Mouse (Mus musculus): Measurements from ENCODE around the gene Snap47. TPM values are rescaled to one million over a fixed set of nuclear protein-coding genes. Genes with fewer than 3 reads are reported as not detected.
"Not testable (repeated sequence)": the region's sequence is repeated elsewhere in the genome, so short reads cannot be mapped to it uniquely, and the experiment has no call there.

The Snap47 gene
- polyA plus RNA-seq, 1 experiment: 389 TPM

DNA sequence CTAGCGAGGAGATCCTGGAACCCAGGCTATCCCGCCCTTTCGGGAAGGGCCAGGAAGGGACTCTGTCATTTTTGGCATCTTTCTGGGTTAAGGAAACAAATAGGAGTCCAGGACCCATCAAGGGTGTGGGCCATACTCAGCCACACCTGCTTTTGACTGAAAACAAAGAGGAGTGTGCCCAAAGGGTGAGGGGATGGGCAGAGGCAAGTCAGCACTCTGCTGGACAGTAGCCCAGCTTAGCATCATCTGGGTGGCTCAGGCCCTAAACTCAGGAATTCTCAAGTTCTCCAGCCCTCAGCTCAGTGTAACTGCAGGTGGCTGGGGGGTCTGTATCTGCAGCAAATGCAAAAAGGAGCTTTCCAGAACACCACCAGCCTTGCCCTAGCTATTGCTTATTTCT is 73.0 kb downstream of the Snap47 start:
- DNase-seq (ENCODE audit: extremely low spot score in 1 of 2, low spot score in 1 of 2): no peak

DNA sequence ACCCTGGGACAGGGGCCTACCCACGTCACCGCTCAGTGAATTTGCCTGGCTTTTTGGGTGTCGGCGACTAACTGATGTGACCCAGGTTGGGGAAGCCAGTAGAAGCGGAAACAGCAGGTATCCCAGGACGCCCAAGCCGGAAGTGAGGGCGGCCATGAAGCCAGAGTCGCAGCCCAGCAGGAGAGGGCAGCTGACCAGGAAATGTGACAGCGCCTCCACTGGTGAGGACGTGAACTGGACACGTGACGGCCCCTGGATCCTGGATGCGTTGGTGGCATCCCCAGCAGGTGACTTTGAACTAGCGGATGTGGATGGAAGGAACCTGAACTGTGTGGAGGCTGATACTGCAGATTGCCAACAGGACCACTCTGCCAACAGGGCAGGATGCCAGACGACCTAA is 75.5 kb downstream of the Snap47 start, which contains the start of gene Prss38:
Gene Prss38 (minus strand): TSS at position 183 of the 400 bp plus-strand sequence.
- DNase-seq (ENCODE audit: extremely low spot score in 1 of 2, low spot score in 1 of 2): no peak

GRCm38 (mm10) chr11:59369848-59370247 is 81.1 kb downstream of the Snap47 start:
- no peak for DNase-seq (ENCODE audit: extremely low spot score in 1 of 2, low spot score in 1 of 2)

DNA sequence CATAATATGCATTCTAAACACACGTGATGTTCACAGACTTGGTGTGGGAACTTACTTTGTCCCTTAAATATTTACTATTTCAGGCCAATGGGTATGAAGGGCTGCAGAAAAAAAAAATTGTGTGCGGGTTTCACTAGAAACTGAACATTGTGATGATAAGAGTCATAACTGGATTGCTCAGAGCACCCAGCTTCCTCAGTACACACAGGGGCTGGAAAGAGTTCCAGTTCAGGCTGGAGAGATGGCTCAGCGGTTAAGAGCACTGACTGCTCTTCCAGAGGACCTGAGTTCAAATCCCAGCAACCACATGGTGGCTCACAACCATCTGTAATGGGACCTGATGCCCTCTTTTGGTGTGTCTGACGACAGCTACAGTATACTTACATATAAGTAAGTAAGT is 83.0 kb downstream of the Snap47 start:
- not testable (repeated sequence) for DNase-seq (ENCODE audit: extremely low spot score in 1 of 2, low spot score in 1 of 2)

DNA sequence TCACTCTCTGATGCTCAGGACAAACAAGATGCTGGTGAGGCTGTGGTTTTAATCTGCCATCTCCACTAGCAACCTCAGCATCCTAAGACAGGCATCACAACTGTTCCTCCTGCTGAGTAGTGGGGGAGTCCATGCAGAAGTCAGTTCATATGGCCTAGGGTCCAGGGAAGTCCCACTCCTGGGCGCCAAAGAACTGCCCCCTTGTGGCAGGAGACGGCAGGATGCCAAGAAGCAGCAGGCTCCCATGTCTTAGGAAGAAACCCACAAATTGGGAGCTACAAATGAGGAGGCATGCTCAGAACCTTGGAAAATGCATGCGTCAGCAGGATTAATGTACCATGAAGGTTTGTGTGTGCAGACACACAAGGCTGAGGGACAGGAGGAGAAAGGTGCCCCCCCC is 84.4 kb downstream of the Snap47 start:
- no peak for DNase-seq (ENCODE audit: extremely low spot score in 1 of 2, low spot score in 1 of 2)

GRCm38 (mm10) chr11:59366031-59366430 is 85.0 kb downstream of the Snap47 start:
- no peak for DNase-seq (ENCODE audit: extremely low spot score in 1 of 2, low spot score in 1 of 2)

- no peak for DNase-seq (ENCODE audit: extremely low spot score in 1 of 2, low spot score in 1 of 2)
Measured at GRCm38 (mm10) chr11:59364417-59364816, 86.6 kb downstream of the Snap47 start.

DNA sequence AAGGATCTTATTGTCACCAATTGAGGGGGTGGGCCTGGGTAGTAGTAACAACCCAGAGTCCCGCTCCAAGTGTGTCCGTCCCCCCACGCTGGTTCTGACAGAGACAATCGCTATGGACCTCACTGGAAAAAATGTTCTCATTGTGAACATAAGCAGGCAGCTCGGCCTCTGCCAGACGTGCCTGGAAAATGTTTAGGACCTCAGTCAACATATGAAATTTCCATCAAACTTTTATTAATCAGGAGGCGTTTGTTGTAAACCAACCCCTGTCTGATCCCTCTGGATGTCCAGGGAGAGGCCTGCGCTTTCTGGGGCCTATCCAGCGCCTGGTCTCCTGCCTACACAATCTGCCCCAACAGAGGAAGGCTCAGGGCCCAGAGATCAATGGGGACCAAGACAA is 87.0 kb downstream of the Snap47 start:
- DNase-seq (ENCODE audit: extremely low spot score in 1 of 2, low spot score in 1 of 2): no peak

GRCm38 (mm10) chr11:59361291-59361690 is 89.7 kb downstream of the Snap47 start:
- DNase-seq (ENCODE audit: extremely low spot score in 1 of 2, low spot score in 1 of 2): no peak

Other genes with a start within 250 kb of the Snap47 start
- 48.7 and 58.2 TPM in 2 replicates for gene Mrpl55, start 248.7 kb downstream of the Snap47 start, polyA plus RNA-seq (2012; rRNA removed)
- 33.2 and 35.6 TPM in 2 replicates for gene 2310033P09Rik, start 242.9 kb downstream of the Snap47 start, polyA plus RNA-seq (2012; rRNA removed)
- gene Arf1, start 222.9 kb downstream of the Snap47 start, polyA plus RNA-seq (2012; rRNA removed): 593 and 603 TPM in 2 replicates
- 0.04 TPM in 1 of 2 replicates, not detected in the other for gene Wnt3a, start 160.4 kb downstream of the Snap47 start, polyA plus RNA-seq (2012; rRNA removed)
- 9.4 and 12.2 TPM in 2 replicates for gene Wnt9a, start 144.3 kb downstream of the Snap47 start, polyA plus RNA-seq (2012; rRNA removed)
- 0.11 and 0.12 TPM in 2 replicates for gene Prss38, start 75.5 kb downstream of the Snap47 start, polyA plus RNA-seq (2012; rRNA removed)
- 14.7 and 15.6 TPM in 2 replicates for gene Jmjd4, start 1.1 kb downstream of the Snap47 start, polyA plus RNA-seq (2012; rRNA removed)
- 3.2 and 3.8 TPM in 2 replicates for gene Zfp867, start 21.3 kb upstream of the Snap47 start, polyA plus RNA-seq (2012; rRNA removed)
- gene Zkscan17, start 75.6 kb upstream of the Snap47 start, polyA plus RNA-seq (2012; rRNA removed): 8.2 and 8.9 TPM in 2 replicates
- 0.57 and 0.64 TPM in 2 replicates for gene Nlrp3, start 90.4 kb upstream of the Snap47 start, polyA plus RNA-seq (2012; rRNA removed)
- not detected in 2 replicates for gene Olfr222, start 125.0 kb upstream of the Snap47 start, polyA plus RNA-seq (2012; rRNA removed)
- not detected in 2 replicates for gene Olfr223, start 142.1 kb upstream of the Snap47 start, polyA plus RNA-seq (2012; rRNA removed)
- 146 and 154 TPM in 2 replicates for gene Mprip, start 210.1 kb upstream of the Snap47 start, polyA plus RNA-seq (2012; rRNA removed)

Data from frontal cortex, adult 2 months (tissue).